Mouse (Mus musculus) midbrain, postnatal 0 days (tissue): Measurements from ENCODE around the gene Dll4. TPM values are rescaled to one million over a fixed set of nuclear protein-coding genes. Genes with fewer than 3 reads are reported as not detected.

Source experiments
- ATAC-seq: fragments of 200-750 bp; cut with Nextera tagmentation; 2 replicates; pipeline ENCODE4 v1.8.0; 2017; ENCODE audit warnings: moderate number of reproducible peaks, mild to moderate bottlenecking, moderate TSS enrichment, moderate library complexity; ENCODE audit not compliant: low FRiP score
- DNase-seq: peaks from one replicate; pipeline ENCODE4 v3.0.0-alpha.2; 2015; ENCODE audit warnings: low spot score
- H3K27ac ChIP-seq: fragments of 300-500 bp; sonication (generic); 2 replicates; pipeline ENCODE4 v1.5.1; 2014; ENCODE audit warnings: low read depth, mild to moderate bottlenecking, low read length, mixed read lengths
- H3K27me3 ChIP-seq: fragments of 300-500 bp; sonication (generic); 2 replicates; pipeline ENCODE4 v1.6.1; 2014; ENCODE audit warnings: low read length, control low read depth, mixed read lengths; ENCODE audit not compliant: insufficient read depth
- H3K36me3 ChIP-seq: fragments of 300-500 bp; sonication (generic); 2 replicates; pipeline ENCODE4 v1.6.1; 2014; ENCODE audit warnings: low read length, control low read depth, mixed read lengths; ENCODE audit not compliant: insufficient read depth
- H3K4me1 ChIP-seq: fragments of 300-500 bp; sonication (generic); 2 replicates; pipeline ENCODE4 v1.6.1; 2014; ENCODE audit warnings: mild to moderate bottlenecking, control low read depth, antibody characterized with exemption, low read length, mixed read lengths; ENCODE audit not compliant: insufficient read depth
- H3K4me2 ChIP-seq: fragments of 300-500 bp; sonication (generic); 2 replicates; pipeline ENCODE4 v1.6.1; 2014; ENCODE audit warnings: low read depth, mild to moderate bottlenecking, low read length, mixed read lengths; ENCODE audit not compliant: poor library complexity, severe bottlenecking
- H3K4me3 ChIP-seq: fragments of 300-500 bp; sonication (generic); 2 replicates; pipeline ENCODE4 v1.5.1; 2014; ENCODE audit warnings: low read depth, mild to moderate bottlenecking, low read length, moderate library complexity
- H3K9ac ChIP-seq: fragments of 300-500 bp; sonication (generic); replicated peaks from 2 replicates; pipeline ENCODE4 v1.6.1; 2014; ENCODE audit warnings: mild to moderate bottlenecking, low read length, moderate library complexity, mixed read lengths; ENCODE audit not compliant: poor library complexity, severe bottlenecking
- H3K9me3 ChIP-seq: fragments of 300-500 bp; sonication (generic); 2 replicates; pipeline ENCODE4 v1.6.1; 2016; ENCODE audit warnings: low read length, control low read depth
- CTCF ChIP-seq: IDR thresholded peaks from 2 replicates; pipeline ENCODE4 v1.5.1; 2016; ENCODE audit warnings: antibody characterized with exemption, mild to moderate bottlenecking
- WGBS: fragments of 180-500 bp; shearing (Covaris S2); extraction: QIAGEN DNeasy Blood & Tissue Kit; methylation state at CpG from one replicate; pipeline ENCODE4 v1.1.7; 2014; 5-methylcytosine and 5-hydroxymethylcytosine counted together
- polyA plus RNA-seq: library from polyadenylated mRNA; unstranded; fragments of >200 nt; fragmentation: Nextera tagmentation; extraction: Ambion mirVana; gene quantifications from 2 replicates; pipeline ENCODE4 v1.2.1, GENCODE M21; 2015
- total RNA-seq: library from RNA; depleted of rRNA; stranded (reverse); fragments of >200 nt; gene quantifications from 2 replicates; pipeline ENCODE4 v1.2.3, GENCODE M21; 2014

Dll4 gene
- total and polyA plus RNA-seq, 2 experiments from 2014 or later: 2.6 to 3.9 TPM

DNA sequence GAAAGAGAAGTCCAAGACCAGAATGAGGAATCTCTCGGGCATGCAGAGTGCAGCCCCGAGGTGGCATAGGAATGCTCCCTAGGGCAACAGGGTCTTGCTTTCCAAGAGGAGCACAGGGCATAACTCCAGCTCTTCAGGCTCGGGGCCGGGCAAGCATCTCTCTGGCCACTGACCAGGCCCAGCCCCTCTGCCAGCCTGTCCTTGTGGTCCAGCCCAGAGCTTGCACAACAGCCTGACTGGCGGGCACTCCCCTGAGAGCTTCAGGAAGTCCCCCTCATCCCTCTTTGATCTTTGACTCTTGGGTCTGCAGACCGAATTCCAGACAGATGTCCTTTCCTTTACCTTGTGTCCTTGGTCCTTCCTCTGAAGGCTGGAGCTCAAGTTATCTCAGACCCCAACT lies 22.7 kb upstream of the Dll4 start:
- Histone ChIP-seq H3K4me1 (no peaks in the 10 kb centered on the region), H3K36me3 (peaks cover 24% of the 10 kb centered on the region), H3K4me3 (no peak overlapping the region), H3K27ac (no peak overlapping the region), H3K27me3 (no peaks in the 10 kb centered on the region), H3K9ac (no peak overlapping the region), H3K9me3 (no peaks in the 10 kb centered on the region), H3K4me2 (no peak overlapping the region)
- no peak for DNase-seq
- 87% methylated on average over 6 of the region's 6 CpGs for WGBS
- ATAC-seq: no peak
- no peak for TF ChIP-seq CTCF

DNA sequence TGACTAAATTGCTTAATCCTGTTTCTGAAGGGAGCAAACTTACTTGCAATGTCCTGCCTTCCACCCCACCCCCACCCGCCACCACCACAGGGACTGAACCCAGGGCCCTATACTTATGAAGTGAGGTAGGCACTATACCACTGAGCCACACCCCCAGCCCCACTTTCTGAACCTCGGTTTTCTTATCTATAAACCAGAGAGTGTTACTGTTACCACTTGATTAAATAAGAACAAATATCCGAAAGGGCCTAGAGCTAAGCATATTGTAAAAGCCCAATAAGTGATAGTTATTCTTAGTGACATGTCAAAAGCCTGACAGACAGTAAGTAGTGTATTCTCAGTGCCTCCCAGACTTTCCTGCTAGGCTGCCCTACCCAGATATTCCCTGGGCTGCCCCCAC lies 21.2 kb upstream of the Dll4 start:
- no peak for TF ChIP-seq CTCF
- Histone ChIP-seq H3K4me3 (no peak overlapping the region), H3K4me1 (no peaks in the 10 kb centered on the region), H3K27ac (no peak overlapping the region), H3K4me2 (no peak overlapping the region), H3K27me3 (no peaks in the 10 kb centered on the region), H3K9me3 (no peaks in the 10 kb centered on the region), H3K9ac (no peak overlapping the region), H3K36me3 (peaks cover 10% of the 10 kb centered on the region; the same call in 1 of the 2 replicates)
- DNase-seq (no peak), ATAC-seq (no peak)
- 58% methylated on average over 3 of the region's 3 CpGs for WGBS

DNA sequence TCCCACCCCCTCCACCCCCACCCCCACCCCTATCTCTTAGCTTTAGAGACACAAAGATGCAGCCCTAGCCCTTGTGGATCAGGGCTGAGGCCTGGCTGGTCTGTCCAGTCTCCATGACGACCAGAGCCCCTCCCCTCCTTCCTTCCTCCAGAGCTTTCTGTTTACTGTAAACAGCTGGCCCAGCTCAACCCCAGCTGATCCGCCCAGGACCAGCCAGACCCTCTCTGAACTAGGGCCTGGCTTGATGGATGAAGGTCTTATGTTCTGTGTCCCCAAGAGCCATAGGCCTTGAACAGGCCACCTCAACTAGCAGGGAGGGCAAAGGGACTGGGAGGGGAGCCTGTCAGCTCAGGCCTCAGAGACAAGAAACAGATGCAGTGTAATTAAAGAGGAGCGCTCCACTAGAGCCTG lies 20.8 kb upstream of the Dll4 start:
- Histone ChIP-seq H3K4me1 (no peaks in the 10 kb centered on the region), H3K27me3 (no peaks in the 10 kb centered on the region), H3K9ac (no peak overlapping the region), H3K9me3 (no peaks in the 10 kb centered on the region), H3K27ac (no peak overlapping the region), H3K36me3 (peaks cover 7% of the 10 kb centered on the region; the same call in 1 of the 2 replicates), H3K4me2 (no peak overlapping the region), H3K4me3 (no peak overlapping the region)
- WGBS: 27% methylated on average over 3 of the region's 3 CpGs
- no peak for TF ChIP-seq CTCF
- ATAC-seq (no peak), DNase-seq (no peak)

DNA sequence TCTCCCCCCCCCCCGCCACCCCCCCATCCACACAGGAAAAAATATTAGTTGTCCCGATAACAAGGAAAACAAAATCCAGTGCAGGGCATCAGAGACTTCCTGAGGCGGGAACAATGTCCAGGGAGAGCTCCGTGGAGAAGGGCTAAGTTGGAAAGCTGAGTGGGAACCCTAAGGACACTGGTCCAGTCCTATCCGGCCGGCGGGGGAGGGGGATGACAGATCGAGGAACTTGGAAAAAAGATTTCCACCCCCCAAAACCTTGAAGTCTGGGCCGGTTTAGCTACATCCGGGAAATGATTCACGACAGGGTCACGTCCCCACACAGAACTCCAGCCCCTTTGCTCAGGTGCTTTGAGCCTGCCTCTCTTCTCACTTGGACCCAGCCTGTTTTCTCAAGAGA lies 14.0 kb upstream of the Dll4 start:
- Histone ChIP-seq H3K9me3 (no peaks in the 10 kb centered on the region), H3K36me3 (no peaks in the 10 kb centered on the region), H3K27ac (no peak overlapping the region), H3K4me2 (no peak overlapping the region), H3K9ac (no peak overlapping the region), H3K27me3 (peaks cover 21% of the 10 kb centered on the region), H3K4me3 (no peak overlapping the region), H3K4me1 (no peaks in the 10 kb centered on the region)
- 49% methylated on average over 12 of the region's 12 CpGs for WGBS
- ATAC-seq: no peak
- DNase-seq: no peak
- no peak for TF ChIP-seq CTCF

DNA sequence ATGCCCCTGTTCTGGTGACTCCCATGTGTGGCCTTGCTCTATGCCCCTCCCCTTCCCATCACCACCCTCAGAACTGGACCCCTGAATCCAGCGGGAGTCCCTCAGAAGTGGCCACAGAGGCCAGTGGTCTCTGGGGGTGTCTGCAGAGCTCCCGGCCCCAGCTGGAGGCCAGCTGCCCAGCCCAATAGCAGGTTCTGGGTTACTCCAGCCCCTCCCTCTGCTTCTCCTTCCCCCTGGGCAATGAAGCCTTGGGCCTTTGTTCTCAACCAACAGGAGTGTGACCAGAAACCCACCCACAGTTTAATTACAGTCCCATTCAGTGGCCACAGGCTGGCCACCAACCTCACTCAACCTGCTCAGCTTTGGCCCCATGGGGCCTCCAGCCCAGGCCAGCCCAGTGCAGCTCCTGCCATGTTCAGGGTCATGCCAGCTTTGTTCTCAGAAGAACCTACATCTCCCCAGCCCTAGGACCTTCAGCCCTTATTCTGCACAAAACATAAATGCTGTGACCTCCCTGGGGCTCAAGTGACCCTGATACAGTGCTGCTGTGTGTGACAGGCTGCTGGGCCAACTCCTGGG lies 13.1 kb upstream of the Dll4 start:
- DNase-seq (no peak), ATAC-seq (no peak; the same call in 1 of the 2 replicates)
- no peak for TF ChIP-seq CTCF
- no peak overlapping the region for H3K4me3 ChIP-seq
- peaks cover 21% of the 10 kb centered on the region for H3K27me3 ChIP-seq
- H3K27ac ChIP-seq: no peak overlapping the region
- no peaks in the 10 kb centered on the region for H3K4me1 ChIP-seq
- no peak overlapping the region for H3K4me2 ChIP-seq
- H3K36me3 ChIP-seq: no peaks in the 10 kb centered on the region
- H3K9me3 ChIP-seq: no peaks in the 10 kb centered on the region
- 46% methylated on average over 2 of the region's 2 CpGs for whole genome bisulfite sequencing
- no peak overlapping the region for H3K9ac ChIP-seq

DNA sequence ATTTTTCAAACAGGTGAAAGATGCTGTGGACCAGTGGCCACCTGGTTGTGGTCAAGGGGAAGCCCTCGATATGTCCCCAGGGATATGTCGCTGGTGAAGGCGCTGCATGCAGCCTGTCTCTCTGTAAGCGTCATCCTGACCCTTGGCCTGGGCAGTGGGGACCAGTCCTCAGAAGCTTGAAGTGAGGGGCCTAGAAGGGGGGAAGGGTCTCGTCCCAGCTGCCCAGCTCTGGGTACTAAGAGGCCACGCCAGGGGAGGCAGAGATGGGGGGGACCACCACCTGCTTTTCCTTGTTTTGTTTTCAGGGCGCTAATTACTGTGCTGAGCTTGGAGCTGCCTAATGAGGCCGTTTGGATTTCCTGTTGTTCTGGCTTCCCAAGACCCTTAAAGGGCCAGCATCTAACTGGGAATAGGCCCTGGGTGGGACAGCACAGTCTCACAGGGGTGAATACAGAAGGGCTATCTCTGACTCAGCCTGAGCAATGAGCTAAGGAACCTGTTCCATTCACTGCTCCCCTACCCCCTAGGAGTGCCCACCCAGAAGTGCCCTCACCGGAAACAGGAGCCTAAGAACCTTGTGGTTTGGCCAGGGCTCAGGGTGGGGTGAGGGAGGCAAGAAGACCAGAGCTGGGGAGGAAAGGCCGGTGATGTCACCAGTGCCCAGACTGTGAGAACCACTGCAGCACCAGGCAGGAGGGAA lies 11.7 kb upstream of the Dll4 start:
- TF ChIP-seq CTCF: no peak
- Histone ChIP-seq H3K4me3 (no peak overlapping the region), H3K27me3 (peaks cover 27% of the 10 kb centered on the region), H3K27ac (no peak overlapping the region), H3K4me2 (no peak overlapping the region), H3K9ac (no peak overlapping the region), H3K9me3 (no peaks in the 10 kb centered on the region), H3K36me3 (no peaks in the 10 kb centered on the region), H3K4me1 (no peaks in the 10 kb centered on the region)
- ATAC-seq (no peak), DNase-seq (no peak)
- 37% methylated on average over 10 of the region's 10 CpGs for WGBS
